Mouse (Mus musculus) liver, postnatal 0 days (tissue): ENCODE measurements around the gene Lhb.

Source experiments
- CTCF ChIP-seq: sonication (generic); IDR thresholded peaks from 2 replicates; pipeline ENCODE4 v1.5.1; 2016; ENCODE audit warnings: antibody characterized with exemption, low read depth
- EP300 ChIP-seq: IDR thresholded peaks from 2 replicates; pipeline ENCODE4 v1.6.1; 2016; ENCODE audit warnings: antibody characterized with exemption, low read depth, mild to moderate bottlenecking

GRCm38 (mm10) chr7:45426556-45426955 lies 5.9 kb downstream of the Lhb start:
- TF ChIP-seq EP300 (no peak), CTCF (no peak)
